Mouse (Mus musculus): ENCODE measurements around the gene Dffb. TPM values are rescaled to one million over a fixed set of nuclear protein-coding genes. Genes with fewer than 3 reads are reported as not detected.
"Not testable (repeated sequence)": the region's sequence is repeated elsewhere in the genome, so short reads cannot be mapped to it uniquely, and the experiment has no call there.

The Dffb gene
- polyA plus RNA-seq, 1 experiment: 14.3 TPM

- no peak for TF ChIP-seq POLR2A (IDR thresholded peaks at IDR 0.05; ENCODE audit: borderline replicate concordance, extremely low read depth, low read depth, low read length)
- H3K4me1 ChIP-seq (ENCODE audit: control insufficient read depth, insufficient read depth, low read length): no peaks in the 10 kb centered on the region
- WGBS: 56% methylated on average over 3 of the region's 3 CpGs
Measured at GRCm38 (mm10) chr4:153951150-153951549, 23.8 kb downstream of the Dffb start.

GRCm38 (mm10) chr4:153950372-153950771, 24.6 kb downstream of the Dffb start:
- 65% methylated on average over 2 of the region's 2 CpGs for WGBS
- no peaks in the 10 kb centered on the region for H3K4me1 ChIP-seq (ENCODE audit: control insufficient read depth, insufficient read depth, low read length)
- no peak for DNase-seq

More at GRCm38 (mm10) chr4:153951150-153951549, 23.8 kb downstream of the Dffb start:
- no peak overlapping the region for H3K4me3 ChIP-seq (replicated peaks; ENCODE audit: extremely low read depth, low read depth, low read length)
- no peak for DNase-seq

GRCm38 (mm10) chr4:153945741-153946140, 29.2 kb downstream of the Dffb start:
- no peak for DNase-seq
- TF ChIP-seq CTCF (IDR thresholded peaks at IDR 0.05; ENCODE audit: insufficient read depth, low read length): no peak
- TF ChIP-seq POLR2A (IDR thresholded peaks at IDR 0.05; ENCODE audit: borderline replicate concordance, extremely low read depth, low read depth, low read length): no peak
- WGBS: 73% methylated on average over 6 of the region's 6 CpGs

More at GRCm38 (mm10) chr4:153950372-153950771, 24.6 kb downstream of the Dffb start:
- H3K4me3 ChIP-seq (replicated peaks; ENCODE audit: extremely low read depth, low read depth, low read length): no peak overlapping the region
- no peak for TF ChIP-seq POLR2A (IDR thresholded peaks at IDR 0.05; ENCODE audit: borderline replicate concordance, extremely low read depth, low read depth, low read length)
- no peak for TF ChIP-seq CTCF (IDR thresholded peaks at IDR 0.05; ENCODE audit: insufficient read depth, low read length)

GRCm38 (mm10) chr4:153944261-153944660, 30.7 kb downstream of the Dffb start:
- Histone ChIP-seq H3K4me1 (ENCODE audit: control insufficient read depth, insufficient read depth, low read length) (no peaks in the 10 kb centered on the region), H3K4me3 (replicated peaks; ENCODE audit: extremely low read depth, low read depth, low read length) (no peak overlapping the region)
- WGBS: 36% methylated on average over 6 of the region's 6 CpGs
- TF ChIP-seq POLR2A (IDR thresholded peaks at IDR 0.05; ENCODE audit: borderline replicate concordance, extremely low read depth, low read depth, low read length): no peak
- TF ChIP-seq CTCF (IDR thresholded peaks at IDR 0.05; ENCODE audit: insufficient read depth, low read length): no peak
- no peak for DNase-seq

More at GRCm38 (mm10) chr4:153945741-153946140, 29.2 kb downstream of the Dffb start:
- H3K4me3 ChIP-seq (replicated peaks; ENCODE audit: extremely low read depth, low read depth, low read length): no peak overlapping the region
- H3K4me1 ChIP-seq (ENCODE audit: control insufficient read depth, insufficient read depth, low read length): no peaks in the 10 kb centered on the region

GRCm38 (mm10) chr4:153943243-153943642, 31.7 kb downstream of the Dffb start:
- Histone ChIP-seq H3K4me3 (replicated peaks; ENCODE audit: extremely low read depth, low read depth, low read length) (no peak overlapping the region), H3K4me1 (ENCODE audit: control insufficient read depth, insufficient read depth, low read length) (no peaks in the 10 kb centered on the region)
- TF ChIP-seq CTCF (IDR thresholded peaks at IDR 0.05; ENCODE audit: insufficient read depth, low read length): peak; percentile 60
- TF ChIP-seq POLR2A (IDR thresholded peaks at IDR 0.05; ENCODE audit: borderline replicate concordance, extremely low read depth, low read depth, low read length): no peak
- 53% methylated on average over 4 of the region's 4 CpGs for WGBS
- DNase-seq: no peak

GRCm38 (mm10) chr4:153929921-153930320, 45.0 kb downstream of the Dffb start:
- TF ChIP-seq CTCF (IDR thresholded peaks at IDR 0.05; ENCODE audit: insufficient read depth, low read length): no peak
- no peak for TF ChIP-seq POLR2A (IDR thresholded peaks at IDR 0.05; ENCODE audit: borderline replicate concordance, extremely low read depth, low read depth, low read length)
- Histone ChIP-seq H3K4me3 (replicated peaks; ENCODE audit: extremely low read depth, low read depth, low read length) (no peak overlapping the region), H3K4me1 (ENCODE audit: control insufficient read depth, insufficient read depth, low read length) (no peaks in the 10 kb centered on the region)
- no peak for DNase-seq
- 70% methylated on average over 4 of the region's 4 CpGs for WGBS

- no peak for TF ChIP-seq POLR2A (IDR thresholded peaks at IDR 0.05; ENCODE audit: borderline replicate concordance, extremely low read depth, low read depth, low read length)
- no peak for TF ChIP-seq CTCF (IDR thresholded peaks at IDR 0.05; ENCODE audit: insufficient read depth, low read length)
- H3K4me1 ChIP-seq (ENCODE audit: control insufficient read depth, insufficient read depth, low read length): no peaks in the 10 kb centered on the region
- DNase-seq: no peak
- no peak overlapping the region for H3K4me3 ChIP-seq (replicated peaks; ENCODE audit: extremely low read depth, low read depth, low read length)
- 56% methylated on average over 10 of the region's 10 CpGs for WGBS
Measured at GRCm38 (mm10) chr4:153929425-153929824, 45.5 kb downstream of the Dffb start.

GRCm38 (mm10) chr4:153928772-153929299, 46.1 kb downstream of the Dffb start:
- WGBS: 83% methylated on average over 11 of the region's 11 CpGs
- TF ChIP-seq CTCF (IDR thresholded peaks at IDR 0.05; ENCODE audit: insufficient read depth, low read length) (no peak), POLR2A (IDR thresholded peaks at IDR 0.05; ENCODE audit: borderline replicate concordance, extremely low read depth, low read depth, low read length) (no peak)
- DNase-seq: no peak
- no peaks in the 10 kb centered on the region for H3K4me1 ChIP-seq (ENCODE audit: control insufficient read depth, insufficient read depth, low read length)
- H3K4me3 ChIP-seq (replicated peaks; ENCODE audit: extremely low read depth, low read depth, low read length): no peak overlapping the region

- H3K4me3 ChIP-seq (replicated peaks; ENCODE audit: extremely low read depth, low read depth, low read length); DNase-seq; H3K4me1 ChIP-seq (ENCODE audit: control insufficient read depth, insufficient read depth, low read length): not testable (repeated sequence)
- 44% methylated on average over 4 of the region's 4 CpGs for WGBS
Measured at GRCm38 (mm10) chr4:153922090-153922489, 52.8 kb downstream of the Dffb start.

- WGBS: 63% methylated on average over 9 of the region's 9 CpGs
- TF ChIP-seq CTCF (IDR thresholded peaks at IDR 0.05; ENCODE audit: insufficient read depth, low read length) (no peak), POLR2A (IDR thresholded peaks at IDR 0.05; ENCODE audit: borderline replicate concordance, extremely low read depth, low read depth, low read length) (no peak)
- no peak for DNase-seq
- no peak overlapping the region for H3K4me3 ChIP-seq (replicated peaks; ENCODE audit: extremely low read depth, low read depth, low read length)
- H3K4me1 ChIP-seq (ENCODE audit: control insufficient read depth, insufficient read depth, low read length): no peaks in the 10 kb centered on the region
Measured at GRCm38 (mm10) chr4:153920517-153921233, 54.3 kb downstream of the Dffb start.
